Mouse (Mus musculus) cerebellum, adult 11-12 months (tissue): Measurements from ENCODE around the gene Pigk.

Experiments used
- DNase-seq: peaks from one replicate; pipeline ENCODE4 v3.0.0; 2022

Gene Pigk

GRCm38 (mm10) chr3:152855006-152855614 is 141.2 kb downstream of the Pigk start:
- no peak for DNase-seq

DNA sequence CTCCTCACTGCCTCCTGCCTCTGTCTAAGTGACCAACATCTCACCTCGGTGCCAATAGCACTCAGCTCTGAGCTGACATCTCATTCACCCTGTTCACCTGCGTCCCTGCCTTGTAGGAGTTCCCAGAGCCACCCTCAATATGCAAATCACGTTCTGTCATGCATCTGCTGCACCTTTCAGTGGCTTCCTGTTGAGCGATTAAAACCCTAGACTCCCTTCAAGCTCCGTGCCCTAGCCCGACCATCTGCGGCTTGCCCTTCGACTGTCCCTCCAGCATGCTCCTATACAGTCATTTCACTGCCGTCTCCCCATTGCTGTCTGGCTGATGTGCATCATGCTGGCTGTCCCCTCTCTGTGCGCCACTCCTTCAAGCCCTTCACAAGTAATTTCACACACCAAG is 142.2 kb downstream of the Pigk start:
- DNase-seq, result no peak

DNA sequence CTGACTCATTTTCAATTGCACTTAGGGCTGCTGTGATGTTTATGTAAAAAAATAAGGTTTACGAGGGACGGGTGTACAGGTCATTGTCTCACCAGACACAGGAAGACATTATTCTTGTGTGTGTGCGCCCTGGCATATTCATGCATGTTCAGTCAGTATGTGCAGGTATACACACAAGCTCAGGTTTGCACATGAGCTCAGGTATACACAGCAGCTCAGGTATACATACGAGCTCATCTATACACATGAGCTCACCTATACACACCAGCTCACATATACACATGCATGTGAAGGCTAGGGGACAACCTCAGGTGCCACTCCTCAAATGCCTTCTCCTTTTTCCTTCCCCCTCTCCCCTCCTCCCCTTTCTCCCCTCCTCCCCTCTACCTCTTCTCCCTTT is 147.6 kb downstream of the Pigk start:
- DNase-seq, result no peak

DNA sequence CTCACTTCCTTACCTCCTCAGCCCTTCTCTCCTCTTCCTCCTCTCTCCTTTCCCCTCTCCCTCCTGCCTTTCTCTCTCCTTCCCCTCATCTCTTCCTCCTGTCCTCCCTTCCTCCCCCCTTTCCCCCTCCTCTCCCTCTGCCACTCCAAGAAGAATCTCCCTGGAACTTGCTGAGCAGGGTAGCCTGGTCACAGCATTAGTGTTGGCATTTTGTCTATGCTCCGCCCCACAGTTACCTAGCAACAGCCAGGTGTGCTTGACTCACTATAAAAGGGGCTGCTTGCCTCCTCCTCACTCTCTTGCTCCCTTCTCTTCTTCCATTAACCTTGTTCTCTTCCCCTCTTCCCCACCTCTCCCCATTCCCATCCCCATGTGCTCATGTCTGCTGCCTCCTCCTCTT is 148.1 kb downstream of the Pigk start:
- DNase-seq, result no peak

DNA sequence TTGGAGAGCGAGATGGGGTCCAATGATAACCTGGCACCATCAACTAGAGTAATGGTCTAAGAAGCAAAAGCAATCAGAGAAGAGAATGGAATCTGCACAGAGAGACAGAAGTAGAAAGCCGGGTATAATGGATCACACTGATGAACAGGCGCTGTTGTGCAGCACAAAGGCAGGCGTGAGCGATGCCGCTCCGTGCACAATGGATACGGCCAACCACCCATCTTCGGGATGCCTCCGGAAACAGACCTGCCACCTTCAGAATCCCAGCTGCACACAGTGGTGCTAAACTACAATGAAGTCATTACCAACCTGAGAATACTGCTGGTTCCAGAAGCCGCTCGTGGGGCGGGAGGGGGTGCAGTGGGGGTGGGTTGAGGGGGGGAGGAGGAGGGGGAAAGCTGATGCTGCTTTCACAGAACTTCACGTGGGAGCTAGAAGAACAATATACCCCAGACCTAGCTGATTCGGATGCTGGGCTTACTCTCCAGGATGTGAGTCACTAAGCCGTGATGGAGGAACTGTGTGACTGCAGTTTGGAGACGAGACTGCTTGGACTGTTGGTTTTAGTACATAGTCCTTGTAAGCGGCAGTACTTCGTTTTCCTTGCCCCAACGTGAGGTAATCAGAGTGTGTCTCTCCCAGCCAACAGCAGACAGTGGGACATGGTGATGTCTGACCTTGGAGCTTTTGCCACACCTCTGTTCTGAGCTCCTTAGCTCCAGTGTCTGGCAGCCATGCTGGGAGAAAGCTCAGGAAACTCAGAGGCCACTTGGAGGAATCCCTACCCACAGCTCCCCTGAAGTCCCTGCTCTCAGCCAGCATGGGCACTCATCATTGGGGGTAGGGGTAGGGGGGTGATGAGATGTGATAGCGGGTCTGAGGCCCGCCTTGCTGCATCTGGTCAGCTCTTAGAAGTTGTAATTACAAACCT is 152.4 kb downstream of the Pigk start:
- DNase-seq, result no peak

DNA sequence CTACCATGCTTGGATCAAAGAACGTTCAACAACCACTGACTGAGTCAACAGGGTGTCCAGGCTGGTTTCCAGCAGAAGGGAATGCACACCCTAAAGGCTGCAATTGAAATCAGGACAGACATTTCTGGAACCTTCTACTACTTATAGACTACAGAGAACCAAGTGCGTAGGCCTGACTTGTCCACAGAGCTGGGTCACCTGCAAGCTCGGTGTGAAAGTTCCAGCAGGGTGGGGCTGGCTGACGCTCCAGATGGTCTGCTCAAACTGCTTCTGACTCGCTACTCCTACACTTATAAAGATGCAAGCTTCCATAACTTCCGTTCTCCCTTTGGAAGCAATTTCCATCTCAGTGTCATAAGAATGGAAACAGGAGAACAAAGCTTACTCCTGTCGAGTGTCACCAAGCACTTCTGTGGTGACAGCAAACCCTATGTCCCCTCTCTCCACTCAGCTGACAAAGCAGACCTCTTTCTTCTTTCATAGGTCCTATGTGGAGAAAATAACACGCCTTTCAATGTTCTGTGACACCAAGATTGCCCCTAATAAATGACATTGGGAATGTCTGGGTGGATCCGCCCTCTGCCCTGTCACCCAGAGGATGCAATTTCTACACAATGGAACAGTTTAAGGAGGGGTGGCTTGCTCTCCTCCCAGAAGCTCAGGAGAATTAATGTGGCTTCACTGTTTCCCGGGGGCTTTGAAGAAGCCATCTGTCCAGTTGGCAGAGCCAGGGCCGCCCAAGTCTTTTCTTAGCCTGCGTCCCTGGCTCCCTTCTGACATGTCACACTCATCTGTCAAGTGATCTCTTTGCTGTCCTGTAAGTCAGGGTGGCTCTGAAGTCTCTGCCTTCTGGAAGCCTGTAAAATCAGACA is 154.0 kb downstream of the Pigk start:
- DNase-seq, result peak; percentile 10

- no peak for DNase-seq
Observed at GRCm38 (mm10) chr3:152872054-152872453, 158.2 kb downstream of the Pigk start.

DNA sequence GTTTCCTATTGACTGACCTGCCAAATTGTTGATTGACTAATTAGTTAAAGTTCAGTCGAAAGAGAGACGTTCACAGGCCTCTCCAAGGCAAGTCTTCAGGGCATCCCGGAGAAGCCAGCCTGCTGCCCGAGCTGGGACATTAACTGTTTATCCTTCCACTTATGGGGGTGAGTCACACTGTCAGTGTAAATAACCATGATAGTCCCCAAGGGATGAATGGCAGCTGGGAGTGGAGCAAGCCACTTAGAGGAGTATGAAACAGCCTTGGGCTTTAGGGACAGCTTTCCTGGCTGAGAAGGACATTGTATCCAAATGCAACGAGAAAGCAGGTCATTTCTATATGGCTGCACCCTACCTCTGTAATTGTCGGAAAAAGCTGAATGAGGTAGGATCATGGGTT is 158.7 kb downstream of the Pigk start:
- no peak for DNase-seq

GRCm38 (mm10) chr3:152874431-152875355 is 160.8 kb downstream of the Pigk start:
- no peak for DNase-seq

DNA sequence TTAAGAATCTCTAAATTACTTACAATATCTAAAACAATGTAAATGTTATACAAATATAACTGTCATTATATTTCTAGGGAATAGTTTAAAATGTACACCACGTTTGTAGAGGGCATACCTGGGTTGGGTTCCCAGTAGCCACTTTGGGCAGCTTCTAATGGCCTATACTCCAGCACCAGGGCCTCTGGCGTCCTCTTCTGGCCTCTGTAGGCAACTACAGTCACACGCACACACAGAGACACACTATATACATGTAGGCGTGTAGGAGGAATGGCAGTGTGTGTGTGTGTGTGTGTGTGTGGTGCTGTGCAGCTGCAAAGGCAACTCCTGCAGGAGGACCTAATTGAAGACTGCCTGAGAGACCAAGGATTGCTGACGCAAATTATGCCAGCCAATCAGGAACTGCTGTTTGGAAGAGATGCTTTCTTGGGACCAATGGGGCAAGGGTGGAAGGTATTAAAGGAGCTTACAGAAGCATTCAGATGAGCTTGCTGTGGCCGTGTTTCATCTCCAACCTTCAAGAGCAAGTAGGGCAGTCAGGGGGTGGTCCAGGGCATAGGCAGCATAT is 161.9 kb downstream of the Pigk start:
- DNase-seq, result no peak

DNA sequence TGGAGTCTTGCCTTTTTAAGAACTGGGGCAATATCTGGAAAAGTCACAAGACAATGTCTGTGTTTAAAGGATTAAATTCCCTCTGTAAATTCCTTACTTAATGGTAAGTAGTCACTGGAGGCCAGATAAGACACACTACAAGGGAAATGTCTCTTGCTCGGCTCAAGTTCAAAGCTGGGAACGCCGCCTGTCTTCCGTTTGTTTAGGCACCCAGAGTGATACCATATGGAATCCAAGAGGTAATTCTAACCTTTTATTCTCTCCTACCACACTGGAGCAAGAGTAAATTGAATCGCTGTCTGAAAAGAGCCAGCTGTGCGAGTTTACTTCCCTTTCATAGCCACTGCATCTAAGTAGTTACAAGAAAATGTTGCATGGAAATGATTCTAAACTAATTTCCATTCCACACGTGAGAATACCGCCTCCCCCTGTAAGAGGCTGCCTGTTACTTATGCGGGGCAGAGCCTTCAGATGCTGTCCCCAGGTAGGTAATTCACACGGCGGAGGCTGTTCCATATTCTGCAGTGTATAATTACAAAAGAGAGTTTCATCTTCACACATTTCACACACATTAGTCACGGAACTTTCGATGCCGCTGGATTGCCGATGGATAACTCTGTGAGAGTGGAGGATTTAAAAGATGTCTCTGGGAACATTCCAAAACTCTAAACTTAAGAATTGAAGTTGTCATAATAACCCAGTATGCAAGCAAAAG is 166.4 kb downstream of the Pigk start:
- no peak for DNase-seq

- DNase-seq, result no peak
Observed at GRCm38 (mm10) chr3:152881706-152882105, 167.8 kb downstream of the Pigk start.

DNA sequence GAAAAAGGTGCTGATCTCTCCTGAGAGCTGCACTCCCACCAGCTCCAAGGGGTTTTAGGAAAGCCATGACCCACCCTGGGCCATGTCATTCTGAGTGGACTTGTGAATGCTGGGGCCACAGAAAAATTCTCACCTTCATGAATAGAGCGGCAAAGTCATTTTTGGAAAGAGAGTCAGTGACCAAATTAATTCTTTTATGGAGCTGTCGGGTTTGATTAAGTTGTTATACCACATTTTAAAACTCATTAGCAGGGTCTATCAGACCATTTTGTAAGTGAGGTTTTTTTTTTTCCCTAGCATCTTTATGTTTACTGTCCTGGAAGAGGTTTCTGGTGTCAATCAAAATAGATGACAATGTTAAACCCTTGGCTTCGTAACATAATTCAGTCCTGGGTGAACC is 169.7 kb downstream of the Pigk start:
- no peak for DNase-seq

DNA sequence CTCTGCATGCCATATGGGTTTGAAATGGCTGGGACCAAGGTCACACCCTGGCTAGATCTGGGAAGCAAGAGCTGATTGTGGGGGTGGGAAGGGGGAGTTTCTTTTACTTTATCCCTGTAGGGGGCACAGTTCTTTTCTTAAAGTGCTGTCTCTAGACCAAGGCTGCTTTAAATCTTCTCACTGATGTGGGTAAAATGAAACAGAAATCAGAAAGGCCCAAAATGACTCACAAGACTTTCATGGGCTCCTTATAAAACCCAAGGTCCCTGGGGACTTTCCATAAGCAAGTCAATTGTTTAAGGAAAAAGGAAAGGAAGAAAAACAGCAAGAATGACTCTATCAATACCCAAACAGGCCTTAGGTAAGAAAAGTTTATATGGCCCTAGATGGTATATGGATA is 172.8 kb downstream of the Pigk start:
- DNase-seq, result no peak

DNA sequence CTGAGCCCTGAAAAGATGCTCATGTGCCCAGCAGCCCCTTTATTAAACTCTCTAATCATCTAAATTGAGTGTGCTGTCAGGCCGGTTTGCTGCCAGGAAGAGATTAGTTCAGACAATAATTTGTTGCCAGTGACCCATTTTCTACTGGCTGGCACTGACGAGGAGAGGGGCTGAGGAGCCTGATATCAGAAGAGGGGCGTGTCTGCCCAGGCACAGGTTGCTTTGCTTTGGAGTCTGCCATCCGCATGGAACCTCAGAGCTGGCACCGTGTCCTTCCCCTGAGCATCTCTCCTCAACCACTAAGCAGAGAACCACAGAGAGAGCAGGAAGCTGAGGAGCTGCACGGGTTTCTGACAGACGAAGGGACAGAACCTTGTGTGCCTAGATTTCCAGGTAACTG is 174.2 kb downstream of the Pigk start:
- DNase-seq, result no peak

DNA sequence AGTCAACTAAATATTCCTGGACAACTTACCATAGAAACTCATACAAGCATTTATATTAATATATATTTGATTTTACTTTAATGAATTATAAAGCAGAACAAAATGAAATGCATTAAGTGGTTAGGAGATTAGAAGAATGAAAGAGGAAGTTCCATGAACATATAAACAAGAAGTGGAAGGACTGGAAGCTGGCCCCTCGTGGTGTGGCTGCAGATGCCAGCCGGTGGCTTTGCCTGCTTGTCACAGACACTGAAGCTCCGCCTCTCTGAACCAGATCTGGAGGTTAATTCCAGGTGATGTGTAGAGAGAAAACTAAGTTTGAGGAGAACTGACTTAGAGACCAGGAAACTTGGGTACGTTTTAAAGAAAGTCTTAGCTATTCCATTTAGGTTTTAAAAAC is 181.0 kb downstream of the Pigk start:
- DNase-seq, result no peak

DNA sequence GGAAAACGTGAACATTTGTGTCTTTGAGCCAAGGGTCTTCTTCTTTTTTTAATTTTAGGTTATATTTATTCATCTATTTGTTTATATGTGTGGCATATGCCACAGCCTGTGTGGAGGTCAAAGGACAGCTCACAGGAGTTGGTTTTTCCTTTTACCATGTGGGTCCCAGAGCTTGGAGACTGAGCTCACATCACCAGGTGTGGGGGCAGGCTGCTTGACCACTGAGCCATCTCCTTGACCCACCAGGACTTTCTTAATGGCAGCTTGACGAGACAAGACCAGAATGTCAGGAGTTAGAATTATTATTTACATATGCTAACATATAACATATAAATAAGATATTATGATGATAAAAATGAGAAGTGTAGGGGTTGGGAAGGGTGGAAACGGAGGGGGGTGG is 182.2 kb downstream of the Pigk start:
- no peak for DNase-seq

- no peak for DNase-seq
Observed at GRCm38 (mm10) chr3:152897196-152897595, 183.3 kb downstream of the Pigk start.

DNA sequence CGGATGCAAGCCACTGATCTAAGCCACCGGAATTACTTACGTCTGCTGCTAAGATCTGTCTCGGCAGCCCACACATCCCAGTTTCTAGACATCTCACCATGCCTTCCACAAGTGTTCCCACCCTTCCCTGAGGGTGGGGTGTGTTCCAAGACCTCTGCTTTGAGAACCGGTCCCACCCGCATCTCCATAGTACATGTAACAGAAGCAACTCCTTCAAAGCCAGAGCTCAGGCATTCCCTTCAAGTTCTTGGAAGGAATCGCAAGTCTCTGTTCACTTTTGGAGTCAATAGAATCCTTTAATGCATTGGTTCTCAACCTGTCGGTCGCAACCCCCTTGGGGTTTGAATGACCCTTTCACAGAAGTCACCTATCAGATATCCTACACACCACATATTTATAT is 185.0 kb downstream of the Pigk start:
- DNase-seq, result no peak

GRCm38 (mm10) chr3:152905026-152905425 is 191.1 kb downstream of the Pigk start:
- no peak for DNase-seq

- no peak for DNase-seq
Observed at GRCm38 (mm10) chr3:152905800-152906199, 191.9 kb downstream of the Pigk start.
